Mouse (Mus musculus) cerebellum, adult 2 months (tissue): ENCODE data around the gene Tenm2.

Source experiments
- CTCF ChIP-seq: fragments of 200-500 bp; IDR thresholded peaks from 2 replicates; pipeline ENCODE4 v1.5.1; 2011; ENCODE audit warnings: low read depth, mild to moderate bottlenecking, control low read depth, low read length, moderate library complexity, borderline replicate concordance; ENCODE audit not compliant: insufficient read depth
- POLR2A ChIP-seq: fragments of 200-500 bp; IDR thresholded peaks from 2 replicates; pipeline ENCODE4 v1.6.1; 2011; ENCODE audit warnings: low read length, control low read depth, borderline replicate concordance; ENCODE audit not compliant: insufficient read depth

- TF ChIP-seq CTCF (no peak), POLR2A (no peak)
Observed at GRCm38 (mm10) chr11:36553286-36553685, 682.5 kb downstream of the Tenm2 start.
